Mouse (Mus musculus) skeletal muscle tissue, postnatal 0 days (tissue): ENCODE measurements around the gene Csgalnact2. TPM values are rescaled to one million over a fixed set of nuclear protein-coding genes. Genes with fewer than 3 reads are reported as not detected.

Experiments used
- microRNA-seq, 2 experiments: library from miRNA; unstranded; fragments of <30 nt; microRNA quantifications; one replicate each; pipeline ENCODE4; 2016
- polyA plus RNA-seq: library from polyadenylated mRNA; unstranded; fragments of >200 nt; fragmentation: Nextera tagmentation; extraction: Ambion mirVana; gene quantifications from 2 replicates; pipeline ENCODE4 v1.2.1, GENCODE M21; 2015

Csgalnact2 gene
- 12.7 and 14.1 TPM in 2 replicates for polyA plus RNA-seq

GRCm38 (mm10) chr6:118138731-118139709, at the start of gene Csgalnact2:
Gene Csgalnact2 (minus strand): TSS chr6:118139140.

Small RNA genes within 50 kb of the gene (microRNA-seq; reads per million reads assigned to microRNA genes)
- gene Mir7044, result 0 to 0.41 reads per million in 2 experiments

Other genes starting within 250 kb of the Csgalnact2 start
- 199 and 233 TPM in 2 replicates for gene Hnrnpf, start 238.8 kb downstream of the Csgalnact2 start, polyA plus RNA-seq
- 1.1 and 1.5 TPM in 2 replicates for gene Fxyd4, start 201.4 kb downstream of the Csgalnact2 start, polyA plus RNA-seq
- gene Rasgef1a, start 127.7 kb downstream of the Csgalnact2 start, polyA plus RNA-seq, result 0.40 and 0.50 TPM in 2 replicates
- 0.45 and 0.48 TPM in 2 replicates for gene Ret, start 58.6 kb upstream of the Csgalnact2 start, polyA plus RNA-seq